Mouse (Mus musculus) CH12.LX (cell line): ENCODE results near the gene Atp2b2.

Source experiments
- CHD2 ChIP-seq: IDR thresholded peaks from 2 replicates; pipeline ENCODE4 v1.6.1; 2011; ENCODE audit warnings: low read length, improper control_type of control experiment
- CTCF ChIP-seq, 2 experiments: IDR thresholded peaks in 1 of 2; conservative IDR thresholded peaks in 1 of 2; 2 replicates each; pipeline ENCODE4 v1.5.1; 2011 to 2012; ENCODE audit warnings: low read depth in 2 of 2, low read length in 2 of 2, improper control_type of control experiment in 1 of 2, inconsistent platforms in 1 of 2, mild to moderate bottlenecking in 1 of 2, moderate library complexity in 1 of 2
- HCFC1 ChIP-seq: IDR thresholded peaks from 2 replicates; pipeline ENCODE4 v1.6.1; 2012; ENCODE audit warnings: low read depth, mild to moderate bottlenecking, inconsistent platforms, low read length, improper control_type of control experiment
- KAT2A ChIP-seq: IDR thresholded peaks from 2 replicates; pipeline ENCODE4 v1.6.1; 2012; ENCODE audit warnings: low read length, improper control_type of control experiment, inconsistent platforms; ENCODE audit not compliant: insufficient replicate concordance
- POLR2A ChIP-seq: IDR thresholded peaks from 2 replicates; pipeline ENCODE4 v1.6.1; 2011; ENCODE audit warnings: low read depth, mild to moderate bottlenecking, improper control_type of control experiment, low read length
- ZMIZ1 ChIP-seq: IDR thresholded peaks from 2 replicates; pipeline ENCODE4 v1.6.1; 2012; ENCODE audit warnings: low read depth, mild to moderate bottlenecking, inconsistent platforms, low read length, improper control_type of control experiment
- ZNF384 ChIP-seq: IDR thresholded peaks from 2 replicates; pipeline ENCODE4 v1.6.1; 2012; ENCODE audit warnings: low read depth, low read length, improper control_type of control experiment, inconsistent platforms

GRCm38 (mm10) chr6:114059206-114059605, 16.8 kb upstream of the Atp2b2 start:
- TF ChIP-seq POLR2A (no peak), KAT2A (no peak), CTCF (conservative IDR thresholded peaks at IDR 0.05 in 1 of 2, IDR thresholded peaks at IDR 0.05 in 1 of 2; ENCODE audit: low read depth in 2 of 2, low read length in 2 of 2) (no peak), CHD2 (no peak), ZMIZ1 (no peak), HCFC1 (no peak), ZNF384 (no peak)
